Mouse (Mus musculus) intestine, embryonic 15.5 days (tissue): ENCODE measurements around the gene Lrrfip2. TPM values are rescaled to one million over a fixed set of nuclear protein-coding genes. Genes with fewer than 3 reads are reported as not detected.
A peak's percentile ranks its signal among the peaks of the same experiment; 100 is the strongest.

Source experiments
- ATAC-seq: fragments of 200-750 bp; cut with Nextera tagmentation; 2 replicates; pipeline ENCODE4 v1.8.0; 2017; ENCODE audit warnings: moderate TSS enrichment, moderate library complexity
- H3K27ac ChIP-seq: fragments of 300-500 bp; sonication (generic); 2 replicates; pipeline ENCODE4 v1.5.1; 2015; ENCODE audit warnings: mild to moderate bottlenecking, inconsistent platforms
- H3K27me3 ChIP-seq: fragments of 300-500 bp; sonication (generic); replicated peaks from 2 replicates; pipeline ENCODE4 v1.6.1; 2015; ENCODE audit warnings: inconsistent platforms
- H3K36me3 ChIP-seq: fragments of 300-500 bp; sonication (generic); 2 replicates; pipeline ENCODE4 v1.6.1; 2015; ENCODE audit warnings: inconsistent platforms
- H3K4me1 ChIP-seq: fragments of 300-500 bp; sonication (generic); replicated peaks from 2 replicates; pipeline ENCODE4 v1.6.1; 2015; ENCODE audit warnings: inconsistent platforms
- H3K4me2 ChIP-seq: fragments of 300-500 bp; sonication (generic); replicated peaks from 2 replicates; pipeline ENCODE4 v1.6.1; 2015; ENCODE audit warnings: mild to moderate bottlenecking, inconsistent platforms
- H3K4me3 ChIP-seq: fragments of 300-500 bp; sonication (generic); replicated peaks from 2 replicates; pipeline ENCODE4 v1.5.1; 2015; ENCODE audit warnings: inconsistent platforms
- H3K9ac ChIP-seq: fragments of 300-500 bp; sonication (generic); 2 replicates; pipeline ENCODE4 v1.6.1; 2015; ENCODE audit warnings: inconsistent platforms
- H3K9me3 ChIP-seq: fragments of 300-500 bp; sonication (generic); 2 replicates; pipeline ENCODE4 v1.6.1; 2016; ENCODE audit warnings: inconsistent platforms
- WGBS: fragments of 180-500 bp; shearing (Covaris S2); methylation state at CpG from one replicate; pipeline ENCODE4 v1.1.7; 2015; 5-methylcytosine and 5-hydroxymethylcytosine counted together
- polyA plus RNA-seq: library from polyadenylated mRNA; unstranded; fragments of >200 nt; fragmentation: Nextera tagmentation; extraction: Ambion mirVana; gene quantifications from 2 replicates; pipeline ENCODE4 v1.2.1, GENCODE M21; 2015

Gene Lrrfip2
- polyA plus RNA-seq, 1 experiment from 2014 or later, result 41.6 TPM

- H3K4me1 ChIP-seq, result peaks cover 9% of the 10 kb centered on the region
- no peaks in the 10 kb centered on the region for H3K9me3 ChIP-seq
- no peak overlapping the region for H3K9ac ChIP-seq
- no peaks in the 10 kb centered on the region for H3K36me3 ChIP-seq
- WGBS, result 64% methylated on average over 5 of the region's 5 CpGs
- ATAC-seq, result no peak
- H3K4me3 ChIP-seq, result no peak overlapping the region
- H3K27ac ChIP-seq, result no peak overlapping the region
- no peak overlapping the region for H3K4me2 ChIP-seq
- no peaks in the 10 kb centered on the region for H3K27me3 ChIP-seq
Measured at GRCm38 (mm10) chr9:111122446-111122845, 5.1 kb downstream of the Lrrfip2 start.

- Histone ChIP-seq H3K4me2 (no peak overlapping the region), H3K4me1 (peaks cover 8% of the 10 kb centered on the region; the same call in 1 of the 2 replicates), H3K27ac (no peak overlapping the region; the same call in 1 of the 2 replicates)
Measured at GRCm38 (mm10) chr9:111123336-111123735, 5.9 kb downstream of the Lrrfip2 start.

GRCm38 (mm10) chr9:111124440-111124839, 7.0 kb downstream of the Lrrfip2 start:
- Histone ChIP-seq H3K4me3 (no peak overlapping the region), H3K9ac (no peak overlapping the region), H3K27me3 (no peaks in the 10 kb centered on the region), H3K4me2 (no peak overlapping the region), H3K27ac (no peak overlapping the region), H3K4me1 (0 out of 2 replicates have a peak, but pooled peaks cover 3% of the 10 kb centered on the region), H3K36me3 (no peaks in the 10 kb centered on the region), H3K9me3 (no peaks in the 10 kb centered on the region)
- WGBS, result 92% methylated on average over 4 of the region's 4 CpGs
- ATAC-seq, result no peak

More at GRCm38 (mm10) chr9:111123336-111123735, 5.9 kb downstream of the Lrrfip2 start:
- Histone ChIP-seq H3K4me3 (no peak overlapping the region), H3K36me3 (no peaks in the 10 kb centered on the region), H3K27me3 (no peaks in the 10 kb centered on the region), H3K9me3 (no peaks in the 10 kb centered on the region), H3K9ac (no peak overlapping the region)
- peak; percentile 75 for ATAC-seq
- 43% methylated on average over 2 of the region's 2 CpGs for WGBS

GRCm38 (mm10) chr9:111126735-111127134, 9.3 kb downstream of the Lrrfip2 start:
- Histone ChIP-seq H3K36me3 (no peaks in the 10 kb centered on the region), H3K4me1 (0 out of 2 replicates have a peak, but pooled peaks cover 3% of the 10 kb centered on the region), H3K9ac (no peak overlapping the region), H3K4me3 (no peak overlapping the region), H3K4me2 (no peak overlapping the region), H3K27ac (no peak overlapping the region), H3K9me3 (no peaks in the 10 kb centered on the region), H3K27me3 (no peaks in the 10 kb centered on the region)
- no peak for ATAC-seq
- WGBS, result 73% methylated on average over 4 of the region's 4 CpGs

GRCm38 (mm10) chr9:111127749-111128148, 10.4 kb downstream of the Lrrfip2 start:
- WGBS, result 69% methylated on average over 4 of the region's 4 CpGs
- Histone ChIP-seq H3K4me3 (no peak overlapping the region), H3K4me1 (no peaks in the 10 kb centered on the region), H3K36me3 (no peaks in the 10 kb centered on the region), H3K9me3 (no peaks in the 10 kb centered on the region), H3K9ac (no peak overlapping the region), H3K27me3 (no peaks in the 10 kb centered on the region), H3K27ac (no peak overlapping the region), H3K4me2 (no peak overlapping the region)
- ATAC-seq, result no peak

GRCm38 (mm10) chr9:111130126-111130525, 12.7 kb downstream of the Lrrfip2 start:
- WGBS, result 73% methylated on average over 2 of the region's 2 CpGs
- H3K4me3 ChIP-seq, result no peak overlapping the region

GRCm38 (mm10) chr9:111138161-111138560, 20.8 kb downstream of the Lrrfip2 start:
- Histone ChIP-seq H3K36me3 (no peaks in the 10 kb centered on the region), H3K27ac (no peak overlapping the region), H3K4me3 (no peak overlapping the region), H3K4me1 (no peaks in the 10 kb centered on the region), H3K9me3 (no peaks in the 10 kb centered on the region), H3K9ac (no peak overlapping the region), H3K4me2 (no peak overlapping the region), H3K27me3 (no peaks in the 10 kb centered on the region)
- no peak for ATAC-seq
- 93% methylated on average over 9 of the region's 9 CpGs for WGBS

More at GRCm38 (mm10) chr9:111130126-111130525, 12.7 kb downstream of the Lrrfip2 start:
- H3K27ac ChIP-seq, result no peak overlapping the region
- no peak for ATAC-seq
- H3K9ac ChIP-seq, result no peak overlapping the region
- no peaks in the 10 kb centered on the region for H3K4me1 ChIP-seq
- H3K4me2 ChIP-seq, result no peak overlapping the region
- H3K36me3 ChIP-seq, result no peaks in the 10 kb centered on the region
- no peaks in the 10 kb centered on the region for H3K9me3 ChIP-seq
- no peaks in the 10 kb centered on the region for H3K27me3 ChIP-seq

GRCm38 (mm10) chr9:111142721-111143120, 25.3 kb downstream of the Lrrfip2 start:
- no peaks in the 10 kb centered on the region for H3K27me3 ChIP-seq
- H3K9ac ChIP-seq, result no peak overlapping the region
- H3K9me3 ChIP-seq, result no peaks in the 10 kb centered on the region
- H3K4me3 ChIP-seq, result no peak overlapping the region
- H3K4me2 ChIP-seq, result no peak overlapping the region
- no peak overlapping the region for H3K27ac ChIP-seq
- no peak for ATAC-seq
- 0 out of 2 replicates have a peak, but pooled peaks cover 3% of the 10 kb centered on the region for H3K4me1 ChIP-seq
- 93% methylated on average over 6 of the region's 6 CpGs for WGBS
- H3K36me3 ChIP-seq, result no peaks in the 10 kb centered on the region; the same call in 1 of the 2 replicates

- WGBS, result 93% methylated on average over 1 of the region's 1 CpGs
- Histone ChIP-seq H3K36me3 (no peaks in the 10 kb centered on the region; the same call in 1 of the 2 replicates), H3K4me2 (no peak overlapping the region), H3K9ac (no peak overlapping the region), H3K4me3 (no peak overlapping the region), H3K27ac (no peak overlapping the region), H3K27me3 (no peaks in the 10 kb centered on the region), H3K9me3 (no peaks in the 10 kb centered on the region), H3K4me1 (0 out of 2 replicates have a peak, but pooled peaks cover 3% of the 10 kb centered on the region)
- no peak for ATAC-seq
Measured at GRCm38 (mm10) chr9:111143387-111143786, 26.0 kb downstream of the Lrrfip2 start.

GRCm38 (mm10) chr9:111144711-111145110, 27.3 kb downstream of the Lrrfip2 start:
- ATAC-seq, result no peak
- H3K9ac ChIP-seq, result no peak overlapping the region

GRCm38 (mm10) chr9:111145497-111146190, 28.3 kb downstream of the Lrrfip2 start:
- no peak for ATAC-seq
- Histone ChIP-seq H3K27me3 (no peaks in the 10 kb centered on the region), H3K36me3 (no peaks in the 10 kb centered on the region; the same call in 1 of the 2 replicates), H3K27ac (no peak overlapping the region), H3K9ac (no peak overlapping the region), H3K4me2 (no peak overlapping the region), H3K9me3 (no peaks in the 10 kb centered on the region), H3K4me3 (no peak overlapping the region), H3K4me1 (peaks cover 14% of the 10 kb centered on the region; the same call in 1 of the 2 replicates)
- WGBS, result 83% methylated on average over 3 of the region's 3 CpGs

More at GRCm38 (mm10) chr9:111144711-111145110, 27.3 kb downstream of the Lrrfip2 start:
- 73% methylated on average over 1 of the region's 1 CpGs for WGBS
- peaks cover 14% of the 10 kb centered on the region; the same call in 1 of the 2 replicates for H3K4me1 ChIP-seq
- H3K36me3 ChIP-seq, result no peaks in the 10 kb centered on the region; the same call in 1 of the 2 replicates
- H3K9me3 ChIP-seq, result no peaks in the 10 kb centered on the region
- no peak overlapping the region for H3K4me3 ChIP-seq
- no peak overlapping the region for H3K4me2 ChIP-seq
- H3K27ac ChIP-seq, result no peak overlapping the region
- H3K27me3 ChIP-seq, result no peaks in the 10 kb centered on the region

GRCm38 (mm10) chr9:111146216-111146798, 28.9 kb downstream of the Lrrfip2 start:
- 89% methylated on average over 7 of the region's 7 CpGs for WGBS

More at GRCm38 (mm10) chr9:111146216-111146798, 28.9 kb downstream of the Lrrfip2 start:
- Histone ChIP-seq H3K27me3 (no peaks in the 10 kb centered on the region), H3K4me3 (no peak overlapping the region), H3K36me3 (no peaks in the 10 kb centered on the region; the same call in 1 of the 2 replicates), H3K4me2 (no peak overlapping the region), H3K9me3 (no peaks in the 10 kb centered on the region), H3K4me1 (peaks cover 14% of the 10 kb centered on the region; the same call in 1 of the 2 replicates), H3K27ac (no peak overlapping the region), H3K9ac (no peak overlapping the region)
- ATAC-seq, result no peak
